Mouse (Mus musculus): Measurements from ENCODE around the gene Slc25a26.

DNA sequence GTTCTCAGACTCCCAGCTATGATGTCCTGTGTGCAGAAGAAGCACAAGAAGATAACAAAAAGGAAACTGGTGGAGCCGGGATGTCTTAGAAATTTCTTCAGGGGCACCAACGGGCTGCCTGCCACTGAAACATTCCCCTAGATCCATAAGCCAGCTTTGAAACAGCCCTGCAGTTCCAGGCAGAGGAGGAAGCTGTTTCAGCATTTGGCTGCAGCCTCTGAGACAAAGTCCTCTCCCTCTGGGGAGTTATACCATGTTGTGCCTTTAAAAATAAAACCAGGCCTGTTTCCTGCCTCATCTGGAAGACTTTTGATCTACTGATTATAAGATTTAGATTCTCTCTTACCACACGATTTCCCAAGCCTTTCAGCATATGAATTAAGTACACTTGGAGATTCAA lies 144.5 kb downstream of the Slc25a26 start:
- TF ChIP-seq POLR2A (IDR thresholded peaks at IDR 0.05; ENCODE audit: insufficient read depth, low read length) (no peak), CTCF (IDR thresholded peaks at IDR 0.05; ENCODE audit: low read depth, low read length) (no peak)

Data from ES-Bruce4 (cell line).